Mouse (Mus musculus): ENCODE measurements around the gene Cables2. TPM values are rescaled to one million over a fixed set of nuclear protein-coding genes. Genes with fewer than 3 reads are reported as not detected.
"Not testable (repeated sequence)": the region's sequence is repeated elsewhere in the genome, so short reads cannot be mapped to it uniquely, and the experiment has no call there.

Gene Cables2
- total RNA-seq, 2 experiments from 2014 or later = 13.0 to 13.8 TPM

- intact Hi-C loops (cut with DNase I) = no loop called here
- no peak for DNase-seq (ENCODE audit: low spot score)
Measured at GRCm38 (mm10) chr2:180288966-180289365, 15.7 kb upstream of the Cables2 start.

DNA sequence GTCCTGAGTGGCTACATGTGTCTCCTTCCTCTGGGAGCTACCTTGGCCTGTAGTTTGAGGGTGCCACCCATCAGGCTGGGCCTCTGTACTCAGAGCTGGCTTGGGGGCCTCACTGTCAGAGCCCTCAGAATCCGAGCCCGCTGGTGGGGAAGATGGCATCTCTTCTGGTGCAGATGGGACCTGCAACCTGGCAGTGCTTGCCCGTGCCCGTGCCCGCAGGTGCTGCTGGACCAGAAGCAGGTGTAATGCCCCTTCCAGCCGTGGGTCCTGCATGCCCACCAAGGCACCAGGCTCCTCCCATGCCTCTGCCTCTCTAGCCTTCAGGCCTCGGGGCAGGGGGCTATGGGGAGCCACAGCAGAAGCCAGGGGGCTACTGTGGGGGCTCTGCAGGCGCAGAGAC is 6.0 kb upstream of the Cables2 start:
- intact Hi-C loops (cut with DNase I) = loop anchor here (5.0 to 10.0 kb wide), 2 partner anchors 153 to 305 kb away; partner anchors contain the start of genes Mrgbp and Ogfr
- DNase-seq (ENCODE audit: low spot score) = no peak

- intact Hi-C loops (cut with DNase I) = loop anchor here (5.0 to 10.0 kb wide), 2 partner anchors 154 to 307 kb away; partner anchors contain the start of genes Mrgbp and Ogfr
- no peak for DNase-seq (ENCODE audit: low spot score)
Measured at GRCm38 (mm10) chr2:180277773-180278320, 4.6 kb upstream of the Cables2 start.

- no peak for DNase-seq (ENCODE audit: low spot score)
- intact Hi-C loops (cut with DNase I) = loop anchor here (5.0 to 10.0 kb wide), 2 partner anchors 155 to 308 kb away; partner anchors contain the start of genes Mrgbp and Ogfr
Measured at GRCm38 (mm10) chr2:180276851-180277259, 3.6 kb upstream of the Cables2 start.

DNA sequence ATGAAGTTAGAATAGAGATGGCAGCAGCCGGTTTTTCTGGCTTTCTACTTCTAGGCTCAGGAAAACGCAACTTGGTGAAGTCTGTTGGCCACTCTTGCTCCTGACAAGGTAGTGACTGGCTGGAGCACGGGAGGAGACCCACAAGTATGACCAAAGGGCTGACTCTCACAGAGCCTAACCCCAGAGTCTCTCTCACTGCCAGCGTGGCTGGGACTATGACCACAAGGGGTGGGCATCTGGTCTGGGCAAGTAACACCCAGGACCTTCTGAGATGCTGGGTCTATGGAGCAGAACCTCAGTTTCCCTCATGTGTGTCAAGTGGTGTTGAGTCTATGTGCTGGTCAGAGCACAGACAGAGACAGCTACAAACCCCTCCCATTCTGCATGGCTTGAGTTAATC is 3.1 kb upstream of the Cables2 start:
- intact Hi-C loops (cut with DNase I) = loop anchor here (5.0 to 10.0 kb wide), 2 partner anchors 156 to 308 kb away; partner anchors contain the start of genes Mrgbp and Ogfr
- no peak for DNase-seq (ENCODE audit: low spot score)

GRCm38 (mm10) chr2:180275836-180276235 is 2.5 kb upstream of the Cables2 start:
- DNase-seq (ENCODE audit: low spot score) = peak; percentile 77
- intact Hi-C loops (cut with DNase I) = loop anchor here (1.0 to 10.0 kb wide), 3 partner anchors 71 to 309 kb away; partner anchors contain the start of genes Mrgbp and Ogfr

DNA sequence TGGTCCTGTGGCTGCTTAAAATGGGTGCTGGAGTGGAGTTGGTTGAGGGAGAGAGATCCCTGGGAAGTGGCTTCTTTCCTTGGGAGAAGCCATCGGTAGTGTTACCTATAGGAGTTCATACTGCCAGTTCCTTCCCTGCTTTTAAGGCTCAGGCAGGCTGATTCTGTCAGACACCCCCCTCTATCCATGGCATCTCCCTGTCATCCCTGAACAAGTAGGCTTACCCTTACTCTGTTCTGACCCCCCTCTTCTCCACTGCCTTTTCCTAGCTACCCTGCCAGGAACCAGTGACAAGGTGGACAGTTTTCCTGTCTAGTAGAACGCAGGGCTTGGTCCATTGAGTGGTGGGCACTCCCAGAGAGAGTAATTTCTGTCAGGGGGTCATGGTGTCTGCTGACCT is 1.2 kb upstream of the Cables2 start:
- DNase-seq (ENCODE audit: low spot score) = no peak
- intact Hi-C loops (cut with DNase I) = loop anchor here (10.0 kb wide), 1 partner anchor 310 kb away; the partner anchor contains the start of genes Mrgbp and Ogfr

- intact Hi-C loops (cut with DNase I) = loop anchor here (10.0 kb wide), 1 partner anchor 312 kb away; the partner anchor contains the start of genes Mrgbp and Ogfr
- DNase-seq (ENCODE audit: low spot score) = peak; percentile 42
Measured at GRCm38 (mm10) chr2:180272884-180273321, 393 bp downstream of the Cables2 start.

- no peak for DNase-seq (ENCODE audit: low spot score)
- intact Hi-C loops (cut with DNase I) = loop anchor here (10.0 kb wide), 1 partner anchor 313 kb away; the partner anchor contains the start of genes Mrgbp and Ogfr
Measured at GRCm38 (mm10) chr2:180271804-180272395, 1.4 kb downstream of the Cables2 start.

GRCm38 (mm10) chr2:180270537-180271255 is 2.6 kb downstream of the Cables2 start:
- intact Hi-C loops (cut with DNase I) = loop anchor here (10.0 kb wide), 1 partner anchor 314 kb away; the partner anchor contains the start of genes Mrgbp and Ogfr
- no peak for DNase-seq (ENCODE audit: low spot score)

DNA sequence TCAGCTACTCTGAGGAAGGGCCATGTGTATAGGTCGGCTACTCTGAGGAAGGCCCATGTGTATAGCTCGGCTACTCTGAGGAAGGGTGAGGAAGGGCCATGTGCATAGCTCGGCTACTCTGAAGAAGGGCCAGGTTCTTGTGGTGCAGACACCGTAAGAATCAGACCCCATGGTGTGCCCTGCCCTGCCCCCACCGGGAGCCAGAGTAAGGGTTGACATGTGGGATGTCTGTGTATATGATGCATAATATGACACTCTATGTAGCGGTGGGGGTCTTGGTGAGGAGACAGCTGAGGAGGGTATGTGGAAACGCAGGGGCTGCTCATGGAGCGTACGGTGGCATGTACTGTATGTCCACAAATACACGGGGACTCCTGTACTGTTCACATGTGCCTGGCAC is 4.0 kb downstream of the Cables2 start:
- intact Hi-C loops (cut with DNase I) = loop anchor here (10.0 kb wide), 1 partner anchor 435 kb away; the partner anchor contains the start of gene Dido1
- no peak for DNase-seq (ENCODE audit: low spot score)

DNA sequence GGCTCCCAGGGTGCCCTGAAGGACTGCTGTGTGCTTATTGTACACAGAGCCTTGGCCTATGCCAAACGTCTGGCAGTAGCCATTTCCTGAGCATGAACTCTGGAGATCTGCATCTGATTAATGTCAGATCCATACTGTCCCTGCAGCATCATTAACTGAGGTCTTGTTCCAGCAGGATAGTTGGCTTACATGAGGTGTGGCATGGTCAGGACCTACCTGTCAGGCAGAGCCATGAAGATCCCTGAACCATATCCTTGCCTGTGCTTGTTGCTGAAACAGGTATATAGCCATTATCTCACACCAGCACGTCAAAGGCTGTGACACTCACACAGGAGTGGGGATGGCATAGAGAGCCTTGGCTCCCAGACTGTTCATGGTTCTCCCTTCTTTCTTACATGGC is 5.3 kb downstream of the Cables2 start:
- intact Hi-C loops (cut with DNase I) = loop anchor here (10.0 kb wide), 1 partner anchor 437 kb away; the partner anchor contains the start of gene Dido1
- DNase-seq (ENCODE audit: low spot score) = no peak

DNA sequence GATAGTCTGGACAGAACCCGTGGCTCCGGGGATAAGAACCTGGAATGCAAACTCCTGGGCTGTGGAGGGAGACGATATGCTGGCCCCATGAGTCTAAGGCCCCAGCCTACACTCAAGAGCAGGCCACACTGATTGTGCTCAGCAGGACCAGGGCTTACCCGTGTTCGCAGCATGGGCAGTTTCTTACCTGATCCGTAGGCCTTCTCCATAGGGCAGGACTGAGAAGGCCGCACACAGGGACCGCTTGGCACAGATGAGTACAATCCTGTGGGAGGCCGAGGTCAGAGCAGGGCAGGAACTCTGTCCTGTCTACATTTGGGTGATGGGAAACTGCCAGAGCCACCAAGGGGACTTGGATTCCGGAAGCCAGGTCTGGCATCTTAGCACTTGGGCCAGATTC is 10.4 kb downstream of the Cables2 start:
- DNase-seq (ENCODE audit: low spot score) = no peak
- intact Hi-C loops (cut with DNase I) = loop anchor here (10.0 kb wide), 1 partner anchor 442 kb away; the partner anchor contains the start of gene Dido1

DNA sequence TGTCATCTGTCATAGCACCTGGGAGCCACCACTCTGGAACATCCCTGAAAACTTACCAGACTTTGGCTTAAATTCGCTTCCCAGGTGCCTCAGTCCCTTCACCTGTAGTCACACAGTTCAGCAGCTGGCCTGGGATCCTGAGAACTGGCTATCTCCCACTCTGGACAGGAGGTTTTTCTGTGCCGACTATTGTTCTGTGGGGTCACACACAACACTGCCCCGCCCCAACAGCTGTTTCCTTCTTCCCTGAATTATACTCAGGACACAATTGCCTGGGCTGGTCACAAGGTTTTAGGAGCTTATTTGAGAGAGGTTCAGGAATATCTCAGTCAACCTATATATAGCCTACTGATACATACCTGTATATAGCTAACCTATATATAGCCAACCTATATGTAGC is 10.9 kb downstream of the Cables2 start:
- peak; percentile 48 for DNase-seq (ENCODE audit: low spot score)
- intact Hi-C loops (cut with DNase I) = loop anchor here (10.0 kb wide), 1 partner anchor 442 kb away; the partner anchor contains the start of gene Dido1

GRCm38 (mm10) chr2:180261901-180262300 is 11.4 kb downstream of the Cables2 start:
- DNase-seq (ENCODE audit: low spot score) = no peak
- intact Hi-C loops (cut with DNase I) = loop anchor here (10.0 kb wide), 1 partner anchor 443 kb away; the partner anchor contains the start of gene Dido1

GRCm38 (mm10) chr2:180260610-180261480 is 12.5 kb downstream of the Cables2 start:
- intact Hi-C loops (cut with DNase I) = loop anchor here (10.0 kb wide), 1 partner anchor 444 kb away; the partner anchor contains the start of gene Dido1
- DNase-seq (ENCODE audit: low spot score) = no peak

- intact Hi-C loops (cut with DNase I) = loop anchor here (10.0 kb wide), 1 partner anchor 445 kb away; the partner anchor contains the start of gene Dido1
- DNase-seq (ENCODE audit: low spot score) = not testable (repeated sequence)
Measured at GRCm38 (mm10) chr2:180259826-180260609, 13.3 kb downstream of the Cables2 start.

- intact Hi-C loops (cut with DNase I); DNase-seq (ENCODE audit: low spot score): not testable (repeated sequence)
Measured at GRCm38 (mm10) chr2:180258951-180259484, 14.3 kb downstream of the Cables2 start.
